Mouse (Mus musculus): Measurements from ENCODE around the gene Prrx1. TPM values are rescaled to one million over a fixed set of nuclear protein-coding genes. Genes with fewer than 3 reads are reported as not detected.

Prrx1 gene
- polyA plus RNA-seq, 1 experiment from 2014 or later = 7.5 TPM

GRCm38 (mm10) chr1:163344931-163345330, 31.4 kb upstream of the Prrx1 start:
- Histone ChIP-seq H3K27ac (ENCODE audit: poor library complexity, severe bottlenecking) (no peak overlapping the region), H3K9ac (no peak overlapping the region), H3K36me3 (no peaks in the 10 kb centered on the region), H3K9me3 (replicated peaks) (no peaks in the 10 kb centered on the region), H3K4me2 (no peak overlapping the region), H3K27me3 (replicated peaks) (no peaks in the 10 kb centered on the region), H3K4me3 (no peak overlapping the region), H3K4me1 (replicated peaks) (no peaks in the 10 kb centered on the region)
- ATAC-seq (ENCODE audit: insufficient number of reproducible peaks, low FRiP score) = no peak
- 21% methylated on average over 1 of the region's 1 CpGs for WGBS

- no peak for ATAC-seq (ENCODE audit: insufficient number of reproducible peaks, low FRiP score)
- Histone ChIP-seq H3K36me3 (no peaks in the 10 kb centered on the region), H3K9ac (no peak overlapping the region), H3K9me3 (replicated peaks) (no peaks in the 10 kb centered on the region), H3K27ac (ENCODE audit: poor library complexity, severe bottlenecking) (no peak overlapping the region), H3K27me3 (replicated peaks) (no peaks in the 10 kb centered on the region), H3K4me3 (no peak overlapping the region), H3K4me1 (replicated peaks) (no peaks in the 10 kb centered on the region), H3K4me2 (no peak overlapping the region)
- WGBS = 73% methylated on average over 3 of the region's 3 CpGs
Measured at GRCm38 (mm10) chr1:163339219-163339561, 25.7 kb upstream of the Prrx1 start.

- no peaks in the 10 kb centered on the region; the same call in 1 of the 2 replicates for H3K9me3 ChIP-seq (replicated peaks)
- H3K27me3 ChIP-seq (replicated peaks) = no peaks in the 10 kb centered on the region
- H3K4me3 ChIP-seq = no peak overlapping the region
- H3K27ac ChIP-seq (ENCODE audit: poor library complexity, severe bottlenecking) = no peak overlapping the region
- H3K36me3 ChIP-seq = no peaks in the 10 kb centered on the region
- no peak overlapping the region for H3K4me2 ChIP-seq
- no peak for ATAC-seq (ENCODE audit: insufficient number of reproducible peaks, low FRiP score)
- H3K4me1 ChIP-seq (replicated peaks) = no peaks in the 10 kb centered on the region
- no peak overlapping the region for H3K9ac ChIP-seq
- WGBS = 69% methylated on average over 7 of the region's 7 CpGs
Measured at GRCm38 (mm10) chr1:163338525-163339218, 25.2 kb upstream of the Prrx1 start.

- Histone ChIP-seq H3K27ac (ENCODE audit: poor library complexity, severe bottlenecking) (no peak overlapping the region), H3K9ac (no peak overlapping the region), H3K9me3 (replicated peaks) (no peaks in the 10 kb centered on the region; the same call in 1 of the 2 replicates), H3K4me1 (replicated peaks) (no peaks in the 10 kb centered on the region), H3K27me3 (replicated peaks) (no peaks in the 10 kb centered on the region), H3K36me3 (no peaks in the 10 kb centered on the region), H3K4me3 (no peak overlapping the region), H3K4me2 (no peak overlapping the region)
- ATAC-seq (ENCODE audit: insufficient number of reproducible peaks, low FRiP score) = no peak
- WGBS = 60% methylated on average over 2 of the region's 2 CpGs
Measured at GRCm38 (mm10) chr1:163337821-163338220, 24.3 kb upstream of the Prrx1 start.

- ATAC-seq (ENCODE audit: insufficient number of reproducible peaks, low FRiP score) = no peak
- 31% methylated on average over 2 of the region's 2 CpGs for WGBS
- no peak overlapping the region for H3K27ac ChIP-seq (ENCODE audit: poor library complexity, severe bottlenecking)
Measured at GRCm38 (mm10) chr1:163327279-163327678, 13.8 kb upstream of the Prrx1 start.

GRCm38 (mm10) chr1:163319669-163320571, 6.4 kb upstream of the Prrx1 start:
- H3K4me2 ChIP-seq = no peak overlapping the region
- 64% methylated on average over 3 of the region's 3 CpGs for WGBS
- 0 out of 2 replicates have a peak, but pooled peaks cover 2% of the 10 kb centered on the region for H3K9me3 ChIP-seq (replicated peaks)
- no peaks in the 10 kb centered on the region for H3K36me3 ChIP-seq
- H3K27ac ChIP-seq (ENCODE audit: poor library complexity, severe bottlenecking) = no peak overlapping the region
- no peak overlapping the region for H3K9ac ChIP-seq
- peaks cover 15% of the 10 kb centered on the region for H3K27me3 ChIP-seq (replicated peaks)
- H3K4me1 ChIP-seq (replicated peaks) = no peaks in the 10 kb centered on the region; the same call in 1 of the 2 replicates
- no peak for ATAC-seq (ENCODE audit: insufficient number of reproducible peaks, low FRiP score)
- H3K4me3 ChIP-seq = no peak overlapping the region

More at GRCm38 (mm10) chr1:163327279-163327678, 13.8 kb upstream of the Prrx1 start:
- no peak overlapping the region for H3K9ac ChIP-seq
- no peak overlapping the region for H3K4me2 ChIP-seq
- H3K4me3 ChIP-seq = no peak overlapping the region
- peaks cover 4% of the 10 kb centered on the region; the same call in 1 of the 2 replicates for H3K4me1 ChIP-seq (replicated peaks)
- no peaks in the 10 kb centered on the region for H3K36me3 ChIP-seq
- 0 out of 2 replicates have a peak, but pooled peaks cover 2% of the 10 kb centered on the region for H3K9me3 ChIP-seq (replicated peaks)
- H3K27me3 ChIP-seq (replicated peaks) = no peaks in the 10 kb centered on the region

- peaks cover 4% of the 10 kb centered on the region; the same call in 1 of the 2 replicates for H3K4me1 ChIP-seq (replicated peaks)
- peaks cover 15% of the 10 kb centered on the region for H3K27me3 ChIP-seq (replicated peaks)
- no peak overlapping the region for H3K27ac ChIP-seq (ENCODE audit: poor library complexity, severe bottlenecking)
- H3K9me3 ChIP-seq (replicated peaks) = no peaks in the 10 kb centered on the region
- 2% methylated on average over 1 of the region's 1 CpGs for WGBS
- no peak overlapping the region for H3K4me2 ChIP-seq
- H3K4me3 ChIP-seq = no peak overlapping the region
- H3K9ac ChIP-seq = no peak overlapping the region
- ATAC-seq (ENCODE audit: insufficient number of reproducible peaks, low FRiP score) = no peak
- H3K36me3 ChIP-seq = no peaks in the 10 kb centered on the region
Measured at GRCm38 (mm10) chr1:163316920-163317319, 3.4 kb upstream of the Prrx1 start.

GRCm38 (mm10) chr1:163314829-163315301, 1.4 kb upstream of the Prrx1 start:
- Histone ChIP-seq H3K4me3 (peak overlapping the region; percentile 62), H3K4me2 (peak overlapping the region; percentile 90), H3K4me1 (replicated peaks) (peaks cover 7% of the 10 kb centered on the region; the same call in 1 of the 2 replicates), H3K27me3 (replicated peaks) (peaks cover 30% of the 10 kb centered on the region), H3K27ac (ENCODE audit: poor library complexity, severe bottlenecking) (no peak overlapping the region), H3K36me3 (no peaks in the 10 kb centered on the region), H3K9me3 (replicated peaks) (no peaks in the 10 kb centered on the region), H3K9ac (peak overlapping the region; percentile 54; the same call in 1 of the 2 replicates)
- WGBS = under 1% methylated on average over 23 of the region's 23 CpGs
- no peak for ATAC-seq (ENCODE audit: insufficient number of reproducible peaks, low FRiP score)

GRCm38 (mm10) chr1:163313921-163314725, 613 bp upstream of the Prrx1 start:
- H3K36me3 ChIP-seq = no peaks in the 10 kb centered on the region
- peak overlapping the region; percentile 62 for H3K4me3 ChIP-seq
- no peaks in the 10 kb centered on the region for H3K9me3 ChIP-seq (replicated peaks)
- H3K4me2 ChIP-seq = peak overlapping the region; percentile 90
- H3K9ac ChIP-seq = peak overlapping the region; percentile 61
- whole genome bisulfite sequencing = under 1% methylated on average over 21 of the region's 21 CpGs
- H3K27me3 ChIP-seq (replicated peaks) = peaks cover 37% of the 10 kb centered on the region
- ATAC-seq (ENCODE audit: insufficient number of reproducible peaks, low FRiP score) = no peak
- H3K27ac ChIP-seq (ENCODE audit: poor library complexity, severe bottlenecking) = no peak overlapping the region
- H3K4me1 ChIP-seq (replicated peaks) = peaks cover 7% of the 10 kb centered on the region; the same call in 1 of the 2 replicates

- Histone ChIP-seq H3K36me3 (no peaks in the 10 kb centered on the region), H3K9ac (peak overlapping the region; percentile 62), H3K27ac (ENCODE audit: poor library complexity, severe bottlenecking) (peak overlapping the region; percentile 53), H3K27me3 (replicated peaks) (peaks cover 50% of the 10 kb centered on the region), H3K9me3 (replicated peaks) (no peaks in the 10 kb centered on the region), H3K4me3 (peak overlapping the region; percentile 62), H3K4me1 (replicated peaks) (peaks cover 9% of the 10 kb centered on the region; the same call in 1 of the 2 replicates), H3K4me2 (peak overlapping the region; percentile 90)
- WGBS = under 1% methylated on average over 58 of the region's 59 CpGs
- peak; percentile 54 for ATAC-seq (ENCODE audit: insufficient number of reproducible peaks, low FRiP score)
Measured at GRCm38 (mm10) chr1:163311861-163312811, 1.4 kb downstream of the Prrx1 start.

All from heart, embryonic 12.5 days (tissue).